Mouse (Mus musculus): Measurements from ENCODE around the gene Dcxr. TPM values are rescaled to one million over a fixed set of nuclear protein-coding genes. Genes with fewer than 3 reads are reported as not detected.
"Not testable (repeated sequence)": the region's sequence is repeated elsewhere in the genome, so short reads cannot be mapped to it uniquely, and the experiment has no call there.

Dcxr gene
- 11.6 and 12.2 TPM in 2 replicates for polyA plus RNA-seq (2016; fragmentation: Nextera tagmentation; extraction: Ambion mirVana)

- H3K4me2 ChIP-seq (replicated peaks), result peak within 1 kb of the TSS; percentile 90
- H3K9me3 ChIP-seq (replicated peaks), result no peaks in the 10 kb centered on the region
- ATAC-seq (ENCODE audit: low FRiP score), result peak; percentile 78
- WGBS, result 1% methylated on average over 14 of the region's 14 CpGs
- H3K9ac ChIP-seq, result peak within 1 kb of the TSS; percentile 69
- peak within 1 kb of the TSS; percentile 56 for H3K4me3 ChIP-seq
- peaks cover 15% of the 10 kb centered on the region for H3K4me1 ChIP-seq
- no peaks in the 10 kb centered on the region for H3K36me3 ChIP-seq
- peaks cover 38% of the 10 kb centered on the region for H3K27me3 ChIP-seq
- H3K27ac ChIP-seq, result no peak within 1 kb of the TSS
Observed at GRCm38 (mm10) chr11:120727169-120727527, at the start of gene Dcxr. Gene Dcxr, minus strand, starts transcription at chr11:120727281.

DNA sequence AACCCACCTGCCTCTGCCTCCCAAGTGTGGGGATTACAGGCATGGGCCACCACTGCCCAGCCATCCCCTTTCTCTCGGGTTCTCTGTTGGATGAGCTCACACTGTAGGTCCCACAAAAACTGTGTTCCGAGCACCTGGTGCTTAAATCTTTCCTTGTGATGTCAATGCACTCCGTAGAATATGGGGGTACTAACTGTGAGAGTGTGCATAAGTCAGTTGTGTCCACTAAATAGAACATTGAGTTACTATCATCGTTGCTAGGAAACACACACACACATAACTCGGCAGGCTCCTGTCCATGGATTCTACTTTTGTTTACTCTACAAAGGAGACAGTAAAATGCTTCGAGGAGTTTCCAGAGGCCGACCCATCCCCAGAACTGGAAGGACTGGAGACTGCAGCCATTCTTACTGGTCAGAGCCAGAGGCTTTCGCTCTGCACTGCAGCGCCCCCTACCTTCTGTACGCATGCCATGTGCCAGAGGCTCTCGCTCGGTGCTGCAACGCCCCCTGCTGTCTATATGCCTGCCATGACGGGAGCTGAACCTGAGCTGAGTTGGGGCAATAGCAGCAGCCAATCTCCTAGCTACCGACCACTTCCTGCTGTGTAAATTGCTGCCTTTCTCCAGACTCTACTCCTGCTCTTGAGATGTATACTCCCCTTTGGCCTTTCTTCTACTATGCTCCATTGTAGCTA, 48.8 kb upstream of the Dcxr start:
- WGBS, result 27% methylated on average over 15 of the region's 15 CpGs
- H3K27ac ChIP-seq, result no peak overlapping the region
- peak; percentile 71 for ATAC-seq (ENCODE audit: low FRiP score)

DNA sequence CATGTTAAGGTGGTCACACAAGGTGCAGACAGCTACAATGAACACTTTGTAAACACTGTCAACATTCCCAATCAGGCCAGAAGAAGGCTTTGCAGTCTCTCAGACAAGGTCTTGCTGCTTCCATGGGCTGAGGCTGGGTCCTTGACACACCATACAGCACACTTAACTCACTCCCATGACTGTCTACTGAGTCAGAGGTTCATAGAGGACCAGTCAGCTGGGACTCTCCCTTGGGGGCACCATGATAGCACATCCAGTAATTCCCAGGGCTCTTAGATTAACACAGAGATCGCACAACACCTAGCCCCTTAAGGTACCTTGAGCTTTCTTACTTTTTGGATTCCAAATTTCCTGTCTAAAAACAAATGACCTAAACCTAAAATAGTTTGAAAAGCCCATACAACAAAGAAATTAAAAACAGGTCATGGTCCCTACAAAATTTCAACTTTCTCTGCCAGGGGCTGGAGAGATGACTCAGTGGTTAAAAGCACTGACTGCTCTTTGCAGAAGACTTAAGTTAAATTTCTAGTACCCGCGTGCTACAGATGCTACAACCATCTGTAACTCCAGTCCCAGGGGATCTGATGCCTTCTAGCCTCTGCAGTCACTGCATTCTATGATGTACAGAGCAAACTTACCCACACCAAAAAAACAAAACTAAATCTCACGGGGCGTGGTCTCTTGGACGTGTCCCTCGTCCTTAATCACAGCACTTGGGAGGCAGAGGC, 46.5 kb upstream of the Dcxr start:
- Histone ChIP-seq H3K9me3 (replicated peaks) (no peaks in the 10 kb centered on the region), H3K4me2 (replicated peaks) (no peak overlapping the region), H3K36me3 (no peaks in the 10 kb centered on the region), H3K9ac (no peak overlapping the region), H3K27ac (no peak overlapping the region), H3K27me3 (no peaks in the 10 kb centered on the region), H3K4me1 (peaks cover 10% of the 10 kb centered on the region), H3K4me3 (no peak overlapping the region)
- 86% methylated on average over 7 of the region's 7 CpGs for WGBS
- no peak for ATAC-seq (ENCODE audit: low FRiP score)

More for the DNA sequence above, 48.8 kb upstream of the Dcxr start:
- Histone ChIP-seq H3K27me3 (no peaks in the 10 kb centered on the region), H3K9ac (no peak overlapping the region), H3K4me3 (no peak overlapping the region), H3K4me1 (peaks cover 10% of the 10 kb centered on the region), H3K36me3 (peaks cover 16% of the 10 kb centered on the region; the same call in 1 of the 2 replicates), H3K9me3 (replicated peaks) (no peaks in the 10 kb centered on the region), H3K4me2 (replicated peaks) (no peak overlapping the region)

- Histone ChIP-seq H3K27me3 (no peaks in the 10 kb centered on the region), H3K36me3 (no peaks in the 10 kb centered on the region), H3K9ac (no peak overlapping the region), H3K4me1 (peaks cover 10% of the 10 kb centered on the region), H3K4me3 (no peak overlapping the region), H3K27ac (no peak overlapping the region), H3K9me3 (replicated peaks) (no peaks in the 10 kb centered on the region), H3K4me2 (replicated peaks) (no peak overlapping the region)
- no peak for ATAC-seq (ENCODE audit: low FRiP score)
- 79% methylated on average over 3 of the region's 3 CpGs for WGBS
Observed at GRCm38 (mm10) chr11:120772749-120773148, 45.7 kb upstream of the Dcxr start.

DNA sequence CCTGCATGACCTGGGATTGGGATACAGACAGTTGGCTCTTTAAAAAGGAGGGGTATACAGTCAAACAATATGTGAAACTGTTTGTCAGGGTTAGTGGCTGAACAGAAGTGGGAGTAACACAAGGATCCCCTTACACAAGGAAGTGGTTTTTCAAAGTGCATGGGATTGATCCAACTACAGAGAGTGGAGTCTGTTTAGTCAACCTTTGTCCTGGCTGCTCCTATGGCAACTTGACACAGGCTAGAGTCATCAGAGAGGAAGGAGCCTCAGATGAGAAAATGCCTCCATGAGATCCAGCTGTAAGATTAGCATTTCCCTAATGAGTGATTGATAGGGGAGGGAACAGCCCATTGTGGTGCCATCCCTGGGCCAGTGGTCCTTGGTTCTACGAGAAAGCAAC, 41.1 kb upstream of the Dcxr start:
- WGBS, result 80% methylated on average over 1 of the region's 1 CpGs
- Histone ChIP-seq H3K4me3 (no peak overlapping the region), H3K9me3 (replicated peaks) (no peaks in the 10 kb centered on the region), H3K27ac (no peak overlapping the region), H3K36me3 (no peaks in the 10 kb centered on the region), H3K9ac (no peak overlapping the region), H3K4me1 (no peaks in the 10 kb centered on the region), H3K4me2 (replicated peaks) (no peak overlapping the region), H3K27me3 (peaks cover 4% of the 10 kb centered on the region)
- no peak for ATAC-seq (ENCODE audit: low FRiP score)

GRCm38 (mm10) chr11:120767023-120767422, 39.9 kb upstream of the Dcxr start:
- WGBS, result 71% methylated on average over 4 of the region's 7 CpGs

GRCm38 (mm10) chr11:120763121-120763999, 36.3 kb upstream of the Dcxr start:
- peaks cover 10% of the 10 kb centered on the region for H3K9me3 ChIP-seq (replicated peaks)
- not testable (repeated sequence) for H3K4me1 ChIP-seq; H3K36me3 ChIP-seq; H3K27ac ChIP-seq; H3K4me3 ChIP-seq; H3K9ac ChIP-seq; H3K4me2 ChIP-seq (replicated peaks)
- peaks cover 17% of the 10 kb centered on the region for H3K27me3 ChIP-seq
- ATAC-seq (ENCODE audit: low FRiP score), result peak; percentile 52; the same call in 1 of the 2 replicates
- WGBS, result 3% methylated on average over 9 of the region's 23 CpGs

More at GRCm38 (mm10) chr11:120767023-120767422, 39.9 kb upstream of the Dcxr start:
- not testable (repeated sequence) for H3K36me3 ChIP-seq; ATAC-seq (ENCODE audit: low FRiP score); H3K4me1 ChIP-seq; H3K27ac ChIP-seq; H3K4me3 ChIP-seq; H3K9me3 ChIP-seq (replicated peaks); H3K9ac ChIP-seq; H3K4me2 ChIP-seq (replicated peaks)
- H3K27me3 ChIP-seq, result peaks cover 11% of the 10 kb centered on the region

DNA sequence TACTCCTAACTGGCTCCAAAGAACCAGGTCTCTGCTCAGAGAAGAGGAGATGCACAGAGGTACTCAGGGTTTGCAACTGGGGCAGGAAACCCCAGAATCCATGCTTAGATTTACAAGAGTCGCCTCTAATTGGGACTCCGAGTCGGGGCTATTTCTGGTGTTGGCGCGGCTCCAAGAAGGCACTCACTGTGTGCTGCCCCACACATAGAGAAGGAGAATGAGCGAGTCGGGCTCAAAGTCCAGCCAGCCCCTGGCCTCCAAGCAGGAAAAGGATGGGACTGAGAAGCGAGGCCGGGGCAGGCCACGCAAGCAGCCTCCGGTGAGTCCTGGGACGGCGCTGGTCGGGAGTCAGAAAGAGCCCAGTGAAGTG, 35.6 kb upstream of the Dcxr start, which contains the start of gene Hmga1b:
TSS of gene Hmga1b (plus strand) at position 123 of the 370 bp plus-strand sequence.
- WGBS, result 25% methylated on average over 14 of the region's 14 CpGs
- Histone ChIP-seq H3K9ac (0 out of 2 replicates have a peak within 1 kb of the TSS, but pooled peaks have one; percentile 23), H3K27me3 (peaks cover 17% of the 10 kb centered on the region), H3K9me3 (replicated peaks) (peaks cover 18% of the 10 kb centered on the region)
- H3K4me1 ChIP-seq; H3K27ac ChIP-seq; ATAC-seq (ENCODE audit: low FRiP score); H3K4me2 ChIP-seq (replicated peaks); H3K36me3 ChIP-seq; H3K4me3 ChIP-seq: not testable (repeated sequence)

DNA sequence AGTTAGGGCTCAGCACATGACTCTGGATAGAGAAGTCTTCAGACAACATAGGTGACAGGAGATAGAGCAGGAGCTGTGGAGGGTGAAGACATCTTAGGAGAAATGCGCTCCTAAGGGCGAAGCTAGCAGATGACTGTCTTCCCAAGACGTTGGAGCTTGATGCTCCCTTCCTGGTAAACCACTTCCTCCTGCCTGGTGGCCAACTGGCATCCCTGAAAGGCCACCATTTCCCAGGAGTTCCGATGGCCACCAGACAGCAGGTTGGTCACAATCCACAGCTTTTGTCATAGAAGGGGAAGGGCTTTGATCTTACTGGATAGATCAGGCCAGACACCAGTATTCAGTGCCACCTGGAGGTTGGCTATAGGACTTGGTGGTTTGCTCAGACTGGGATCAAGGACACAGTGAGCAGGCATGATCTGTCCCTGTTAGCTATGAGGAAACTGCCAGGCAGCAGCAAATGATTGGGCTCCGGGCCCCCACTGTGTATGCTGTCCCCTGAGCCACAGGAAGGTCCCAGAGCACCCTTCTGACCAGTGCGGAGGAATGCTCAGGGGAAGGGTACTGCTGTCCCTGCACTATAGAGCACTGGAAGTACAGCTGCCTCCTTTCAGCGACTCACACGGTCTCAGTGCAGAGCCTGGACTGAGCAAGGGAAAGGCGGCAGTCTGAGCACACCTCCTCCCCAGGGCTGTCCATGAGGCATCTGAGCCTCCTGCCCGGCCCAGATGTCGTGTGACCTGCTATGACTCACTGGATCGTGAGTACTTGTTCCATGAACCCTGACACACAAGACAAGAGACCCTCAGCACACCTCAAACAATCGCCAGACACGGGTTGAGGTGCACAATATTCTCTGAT, 35.0 kb upstream of the Dcxr start:
- H3K4me3 ChIP-seq, result no peak overlapping the region
- H3K27me3 ChIP-seq, result peaks cover 17% of the 10 kb centered on the region
- no peak overlapping the region for H3K27ac ChIP-seq
- no peaks in the 10 kb centered on the region for H3K4me1 ChIP-seq
- ATAC-seq (ENCODE audit: low FRiP score), result no peak
- H3K4me2 ChIP-seq (replicated peaks), result no peak overlapping the region
- 0 out of 2 replicates have a peak overlapping the region, but pooled peaks have one; percentile 23 for H3K9ac ChIP-seq
- 73% methylated on average over 14 of the region's 14 CpGs for WGBS
- H3K9me3 ChIP-seq (replicated peaks), result peaks cover 19% of the 10 kb centered on the region
- no peaks in the 10 kb centered on the region for H3K36me3 ChIP-seq

- Histone ChIP-seq H3K27ac (no peak overlapping the region), H3K27me3 (peaks cover 17% of the 10 kb centered on the region), H3K9ac (no peak overlapping the region), H3K4me1 (no peaks in the 10 kb centered on the region), H3K36me3 (no peaks in the 10 kb centered on the region), H3K4me2 (replicated peaks) (no peak overlapping the region), H3K9me3 (replicated peaks) (peaks cover 21% of the 10 kb centered on the region), H3K4me3 (no peak overlapping the region)
- WGBS, result 91% methylated on average over 9 of the region's 9 CpGs
- ATAC-seq (ENCODE audit: low FRiP score), result no peak
Observed at GRCm38 (mm10) chr11:120760236-120760635, 33.2 kb upstream of the Dcxr start.

DNA sequence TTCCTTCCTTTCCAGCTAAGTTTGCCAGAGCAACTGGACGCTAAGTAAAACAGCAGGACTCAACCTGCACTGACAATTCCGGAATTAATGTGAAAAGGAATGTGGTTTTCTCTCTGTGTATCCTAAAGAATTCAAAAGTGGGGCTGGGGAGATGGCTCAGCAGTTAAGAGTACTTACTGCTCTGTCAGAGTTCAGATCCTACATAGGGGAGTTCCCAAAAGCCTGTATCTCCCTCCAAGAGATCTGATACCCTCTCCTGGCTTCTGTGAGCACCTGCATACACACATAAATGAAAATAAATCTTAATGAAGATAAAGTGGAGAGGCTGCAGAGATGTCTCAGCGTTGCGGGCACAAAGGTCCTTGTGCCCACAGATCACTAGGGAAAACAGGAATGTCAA, 24.5 kb upstream of the Dcxr start:
- Histone ChIP-seq H3K4me3 (no peak overlapping the region), H3K4me2 (replicated peaks) (no peak overlapping the region), H3K36me3 (no peaks in the 10 kb centered on the region), H3K9ac (no peak overlapping the region), H3K4me1 (no peaks in the 10 kb centered on the region), H3K9me3 (replicated peaks) (no peaks in the 10 kb centered on the region), H3K27ac (no peak overlapping the region), H3K27me3 (no peaks in the 10 kb centered on the region)
- 81% methylated on average over 4 of the region's 4 CpGs for WGBS
- no peak for ATAC-seq (ENCODE audit: low FRiP score)
